Mouse (Mus musculus) limb, embryonic 14.5 days (tissue): ENCODE measurements around the gene Cdca7. TPM values are rescaled to one million over a fixed set of nuclear protein-coding genes. Genes with fewer than 3 reads are reported as not detected.
A peak's percentile ranks its signal among the peaks of the same experiment; 100 is the strongest.

Experiments used
- ATAC-seq: fragments of 200-750 bp; cut with Nextera tagmentation; 2 replicates; pipeline ENCODE4 v1.8.0; 2017; ENCODE audit warnings: low read depth, moderate number of reproducible peaks, moderate TSS enrichment; ENCODE audit not compliant: low FRiP score
- DNase-seq: peaks from one replicate; pipeline ENCODE4 v3.0.0-alpha.2; 2015; ENCODE audit warnings: low spot score
- H3K27ac ChIP-seq: fragments of 300-500 bp; sonication (generic); replicated peaks from 2 replicates; pipeline ENCODE4 v1.5.1; 2014; ENCODE audit warnings: low read depth, mild to moderate bottlenecking, low read length, moderate library complexity, mixed read lengths
- H3K27me3 ChIP-seq: fragments of 300-500 bp; sonication (generic); 2 replicates; pipeline ENCODE4 v1.6.1; 2014; ENCODE audit warnings: low read length, mixed read lengths; ENCODE audit not compliant: control insufficient read depth, insufficient read depth
- H3K36me3 ChIP-seq: fragments of 300-500 bp; sonication (generic); 2 replicates; pipeline ENCODE4 v1.6.1; 2014; ENCODE audit warnings: mild to moderate bottlenecking, low read length, moderate library complexity, mixed read lengths; ENCODE audit not compliant: control insufficient read depth, insufficient read depth
- H3K4me1 ChIP-seq: fragments of 300-500 bp; sonication (generic); 2 replicates; pipeline ENCODE4 v1.6.1; 2014; ENCODE audit warnings: antibody characterized with exemption, low read length, mixed read lengths; ENCODE audit not compliant: control insufficient read depth, insufficient read depth
- H3K4me2 ChIP-seq: fragments of 300-500 bp; sonication (generic); replicated peaks from 2 replicates; pipeline ENCODE4 v1.6.1; 2014; ENCODE audit warnings: low read depth, mild to moderate bottlenecking, low read length, moderate library complexity; ENCODE audit not compliant: severe bottlenecking
- H3K4me3 ChIP-seq: fragments of 300-500 bp; sonication (generic); replicated peaks from 2 replicates; pipeline ENCODE4 v1.5.1; 2014; ENCODE audit warnings: low read length
- H3K9ac ChIP-seq: fragments of 300-500 bp; sonication (generic); 2 replicates; pipeline ENCODE4 v1.6.1; 2014; ENCODE audit warnings: mild to moderate bottlenecking, low read depth, low read length, moderate library complexity; ENCODE audit not compliant: severe bottlenecking
- H3K9me3 ChIP-seq: fragments of 300-500 bp; sonication (generic); 2 replicates; pipeline ENCODE4 v1.6.1; 2016; ENCODE audit warnings: low read length; ENCODE audit not compliant: control insufficient read depth
- POLR2A ChIP-seq: fragments of 200-500 bp; IDR thresholded peaks from 2 replicates; pipeline ENCODE4 v1.8.0; 2012; ENCODE audit warnings: inconsistent platforms, mild to moderate bottlenecking, moderate library complexity, borderline replicate concordance; ENCODE audit not compliant: insufficient read depth, insufficient read length; ENCODE audit errors: extremely low read depth
- WGBS: fragments of 180-500 bp; shearing (Covaris S2); extraction: QIAGEN DNeasy Blood & Tissue Kit; methylation state at CpG from one replicate; pipeline ENCODE4 v1.1.7; 2014; 5-methylcytosine and 5-hydroxymethylcytosine counted together
- polyA plus RNA-seq, 2 experiments: library from polyadenylated mRNA; depleted of rRNA in 1 of 2; stranded (reverse) in 1 of 2; unstranded in 1 of 2; fragments of >200 nt; fragmentation: Nextera tagmentation in 1 of 2; extraction: Ambion mirVana in 1 of 2; gene quantifications; 2 replicates each; pipeline versions ENCODE4 v1.2.1 to v1.2.3; 2012 to 2014

The Cdca7 gene
- polyA plus RNA-seq, 2 experiments = 123 to 126 TPM

DNA sequence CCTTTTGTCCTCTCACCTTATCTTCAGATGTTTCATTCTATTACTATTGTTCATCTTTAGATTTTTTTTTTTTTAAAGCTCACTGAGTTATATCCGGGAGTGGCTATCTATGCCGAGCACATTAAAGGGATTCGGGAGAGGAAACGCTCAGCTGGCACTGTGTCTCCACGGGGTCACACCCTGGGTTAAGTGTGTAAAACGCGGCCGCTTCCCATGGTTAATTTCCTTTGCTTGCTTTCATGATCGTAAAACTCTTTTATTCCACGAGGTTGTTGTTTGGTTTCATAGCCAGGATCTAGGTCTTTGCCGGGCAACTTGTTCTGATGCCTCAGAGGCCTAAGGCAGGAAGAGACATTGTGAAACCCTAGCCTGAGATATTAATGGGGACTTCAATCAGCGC, 48.1 kb downstream of the Cdca7 start:
- ATAC-seq = no peak
- Histone ChIP-seq H3K4me3 (no peak overlapping the region), H3K4me1 (peaks cover 10% of the 10 kb centered on the region), H3K36me3 (no peaks in the 10 kb centered on the region), H3K27me3 (no peaks in the 10 kb centered on the region), H3K9ac (no peak overlapping the region), H3K9me3 (no peaks in the 10 kb centered on the region), H3K27ac (no peak overlapping the region), H3K4me2 (no peak overlapping the region)
- WGBS = 18% methylated on average over 12 of the region's 12 CpGs
- TF ChIP-seq POLR2A = no peak
- DNase-seq = no peak

DNA sequence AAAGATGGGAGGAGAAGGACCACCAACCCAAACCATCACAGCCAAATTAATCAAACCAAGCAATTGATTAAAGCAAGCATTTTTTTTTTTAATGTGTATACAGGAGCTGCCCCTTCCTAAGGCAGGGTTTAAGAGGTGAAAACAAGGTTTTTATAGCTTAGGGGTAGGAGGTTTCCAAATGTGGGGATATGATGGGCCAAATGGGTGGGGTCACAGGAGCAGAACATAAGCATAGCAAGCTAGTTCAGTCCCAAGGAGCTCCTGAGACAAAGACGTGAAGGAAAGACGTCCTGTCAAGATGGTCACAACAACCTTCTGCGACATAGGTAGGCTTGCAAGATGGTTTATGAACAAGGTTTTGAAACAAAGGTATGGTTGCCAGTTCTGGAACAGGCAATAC, 49.6 kb downstream of the Cdca7 start:
- Histone ChIP-seq H3K4me2 (no peak overlapping the region), H3K27me3 (no peaks in the 10 kb centered on the region), H3K9me3 (no peaks in the 10 kb centered on the region), H3K27ac (no peak overlapping the region), H3K4me1 (peaks cover 19% of the 10 kb centered on the region), H3K9ac (no peak overlapping the region), H3K4me3 (no peak overlapping the region), H3K36me3 (no peaks in the 10 kb centered on the region)
- no peak for TF ChIP-seq POLR2A
- ATAC-seq (no peak), DNase-seq (no peak)
- WGBS = 85% methylated on average over 3 of the region's 3 CpGs

DNA sequence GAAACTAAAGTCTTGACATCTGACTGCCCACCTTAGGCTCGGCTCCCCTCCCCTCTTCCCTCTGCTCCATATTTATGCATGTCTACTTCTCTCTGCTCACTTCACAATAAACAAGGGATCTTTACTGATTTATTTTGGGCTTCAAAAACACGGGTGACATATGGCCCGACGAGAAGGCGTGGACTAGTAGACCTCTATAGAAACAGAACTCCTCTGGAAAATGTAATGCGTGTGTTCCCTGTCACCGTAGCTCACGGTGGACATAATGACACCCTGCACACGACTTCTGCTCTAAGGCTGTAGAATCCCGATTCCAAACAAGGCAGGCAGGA, 53.0 kb downstream of the Cdca7 start:
- no peak for ATAC-seq
- no peaks in the 10 kb centered on the region for H3K36me3 ChIP-seq
- 74% methylated on average over 10 of the region's 10 CpGs for WGBS
- no peak overlapping the region for H3K9ac ChIP-seq
- H3K4me1 ChIP-seq = peaks cover 16% of the 10 kb centered on the region
- no peak for TF ChIP-seq POLR2A
- no peak overlapping the region; the same call in 1 of the 2 replicates for H3K4me2 ChIP-seq
- no peak overlapping the region for H3K27ac ChIP-seq
- no peaks in the 10 kb centered on the region for H3K9me3 ChIP-seq
- no peak for DNase-seq
- H3K4me3 ChIP-seq = no peak overlapping the region
- no peaks in the 10 kb centered on the region for H3K27me3 ChIP-seq

DNA sequence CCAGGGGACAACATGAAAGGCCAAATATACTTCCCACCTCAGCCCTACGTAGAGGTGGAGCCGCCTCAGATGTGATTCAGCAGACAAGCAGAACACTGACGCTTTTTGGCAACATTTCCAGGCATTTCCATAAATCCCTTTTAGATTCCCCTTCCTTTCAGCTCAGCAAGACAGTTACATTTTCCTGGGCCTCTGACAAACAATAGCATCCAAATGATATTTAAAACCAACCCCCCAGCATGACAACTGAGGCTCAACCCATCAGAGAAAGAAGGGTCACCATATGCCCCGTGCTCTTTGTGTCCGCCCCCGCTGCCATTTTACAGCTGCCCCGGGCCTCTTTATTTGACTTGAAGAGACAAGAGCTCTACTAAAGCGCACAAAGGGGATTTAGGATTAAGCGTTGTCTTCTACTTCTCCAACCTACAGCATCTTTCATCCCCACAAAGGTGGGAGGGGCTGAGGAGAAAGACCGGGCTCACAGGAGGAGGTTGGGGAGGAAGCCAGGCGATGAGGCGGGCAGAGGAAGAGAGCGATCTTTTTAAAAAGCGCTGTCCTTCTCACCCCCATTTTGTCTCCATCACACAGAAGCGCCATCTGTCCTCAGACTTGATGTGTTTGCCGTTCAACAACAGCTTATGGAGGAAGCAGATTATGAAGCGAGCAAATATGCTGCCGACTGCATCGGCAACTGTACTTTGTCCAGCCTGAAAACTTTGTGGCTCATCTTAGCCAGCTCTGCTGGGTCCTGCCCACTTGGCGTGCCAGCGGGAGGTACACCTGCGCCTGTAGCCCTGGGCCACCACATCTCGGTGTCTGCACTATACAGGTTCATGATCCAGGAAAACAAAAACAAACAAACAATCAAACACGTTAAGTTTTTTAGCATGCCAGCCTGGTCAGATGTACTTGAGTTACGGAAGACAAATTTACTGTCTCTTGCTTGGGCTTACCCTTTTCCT, 53.7 kb downstream of the Cdca7 start:
- H3K4me3 ChIP-seq = no peak overlapping the region
- DNase-seq = peak; percentile 62
- no peak overlapping the region for H3K9ac ChIP-seq
- H3K4me2 ChIP-seq = peak overlapping the region; percentile 26; the same call in 1 of the 2 replicates
- peaks cover 13% of the 10 kb centered on the region for H3K4me1 ChIP-seq
- no peaks in the 10 kb centered on the region for H3K36me3 ChIP-seq
- H3K27ac ChIP-seq = no peak overlapping the region
- TF ChIP-seq POLR2A = no peak
- no peaks in the 10 kb centered on the region for H3K27me3 ChIP-seq
- ATAC-seq = no peak
- 50% methylated on average over 25 of the region's 25 CpGs for WGBS
- H3K9me3 ChIP-seq = no peaks in the 10 kb centered on the region

DNA sequence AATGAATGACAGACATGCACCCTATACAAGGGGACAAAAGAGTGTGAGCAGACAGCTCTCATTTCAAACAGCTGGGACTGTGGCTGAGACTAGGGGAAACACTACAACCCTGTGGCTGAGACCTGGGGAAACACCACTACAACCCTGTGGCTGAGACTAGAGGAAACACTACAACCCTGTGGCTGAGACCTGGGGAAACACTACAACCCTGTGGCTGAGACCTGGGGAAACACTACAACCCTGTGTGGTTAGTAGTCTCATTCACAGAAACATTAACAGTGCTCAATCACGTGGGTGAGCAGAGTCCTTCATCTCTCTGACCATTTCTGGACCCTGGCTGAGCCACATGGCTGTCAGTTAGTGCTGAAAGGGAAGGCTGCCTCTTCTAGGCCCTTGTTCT, 59.9 kb downstream of the Cdca7 start:
- Histone ChIP-seq H3K4me3 (no peak overlapping the region), H3K9me3 (no peaks in the 10 kb centered on the region), H3K4me1 (no peaks in the 10 kb centered on the region), H3K27ac (no peak overlapping the region), H3K9ac (no peak overlapping the region), H3K4me2 (no peak overlapping the region), H3K36me3 (no peaks in the 10 kb centered on the region), H3K27me3 (no peaks in the 10 kb centered on the region)
- TF ChIP-seq POLR2A = no peak
- 67% methylated on average over 1 of the region's 1 CpGs for WGBS
- DNase-seq (no peak), ATAC-seq (no peak)

Other genes starting within 250 kb of the Cdca7 start
- 13.4 and 14.6 TPM in 2 replicates for gene Map3k20, start 190.5 kb upstream of the Cdca7 start, polyA plus RNA-seq (2012; rRNA removed)
- gene Map3k20, start 190.5 kb upstream of the Cdca7 start, polyA plus RNA-seq (2014; fragmentation: Nextera tagmentation; extraction: Ambion mirVana) = 18.2 and 21.1 TPM in 2 replicates